Mouse (Mus musculus) midbrain, embryonic 16.5 days (tissue): ENCODE results near the gene Adamts9. TPM values are rescaled to one million over a fixed set of nuclear protein-coding genes. Genes with fewer than 3 reads are reported as not detected.

Experiments
- ATAC-seq: fragments of 200-750 bp; cut with Nextera tagmentation; 2 replicates; pipeline ENCODE4 v1.8.0; 2017; ENCODE audit warnings: moderate TSS enrichment
- H3K27ac ChIP-seq: fragments of 300-500 bp; sonication (generic); 2 replicates; pipeline ENCODE4 v1.5.1; 2014; ENCODE audit warnings: mild to moderate bottlenecking, low read length, mixed read lengths
- H3K27me3 ChIP-seq: fragments of 300-500 bp; sonication (generic); 2 replicates; pipeline ENCODE4 v1.6.1; 2014; ENCODE audit warnings: low read depth, low read length, mixed read lengths; ENCODE audit not compliant: control insufficient read depth, insufficient read depth
- H3K36me3 ChIP-seq: fragments of 300-500 bp; sonication (generic); 2 replicates; pipeline ENCODE4 v1.6.1; 2014; ENCODE audit warnings: mild to moderate bottlenecking, low read length, moderate library complexity, mixed read lengths; ENCODE audit not compliant: control insufficient read depth, insufficient read depth
- H3K4me1 ChIP-seq: fragments of 300-500 bp; sonication (generic); 2 replicates; pipeline ENCODE4 v1.6.1; 2014; ENCODE audit warnings: mild to moderate bottlenecking, low read length, mixed read lengths; ENCODE audit not compliant: control insufficient read depth, insufficient read depth
- H3K4me2 ChIP-seq: fragments of 300-500 bp; sonication (generic); 2 replicates; pipeline ENCODE4 v1.6.1; 2014; ENCODE audit warnings: mild to moderate bottlenecking, low read length, mixed read lengths
- H3K4me3 ChIP-seq: fragments of 300-500 bp; sonication (generic); 2 replicates; pipeline ENCODE4 v1.5.1; 2014; ENCODE audit warnings: low read depth, mild to moderate bottlenecking, low read length, moderate library complexity, mixed read lengths
- H3K9ac ChIP-seq: fragments of 300-500 bp; sonication (generic); 2 replicates; pipeline ENCODE4 v1.6.1; 2014; ENCODE audit warnings: low read depth, low read length, mixed read lengths
- H3K9me3 ChIP-seq: fragments of 300-500 bp; sonication (generic); replicated peaks from 2 replicates; pipeline ENCODE4 v1.6.1; 2014; ENCODE audit warnings: mild to moderate bottlenecking, low read length, mixed read lengths; ENCODE audit not compliant: control insufficient read depth, poor library complexity, severe bottlenecking
- WGBS: fragments of 180-500 bp; shearing (Covaris S2); extraction: QIAGEN DNeasy Blood & Tissue Kit; methylation state at CpG from one replicate; pipeline ENCODE4 v1.1.7; 2014; 5-methylcytosine and 5-hydroxymethylcytosine counted together
- polyA plus RNA-seq: library from polyadenylated mRNA; unstranded; fragments of >200 nt; fragmentation: Nextera tagmentation; extraction: Ambion mirVana; gene quantifications from 2 replicates; pipeline ENCODE4 v1.2.1, GENCODE M21; 2015

Adamts9 gene
- polyA plus RNA-seq, 1 experiment from 2014 or later, result 1.3 TPM

DNA sequence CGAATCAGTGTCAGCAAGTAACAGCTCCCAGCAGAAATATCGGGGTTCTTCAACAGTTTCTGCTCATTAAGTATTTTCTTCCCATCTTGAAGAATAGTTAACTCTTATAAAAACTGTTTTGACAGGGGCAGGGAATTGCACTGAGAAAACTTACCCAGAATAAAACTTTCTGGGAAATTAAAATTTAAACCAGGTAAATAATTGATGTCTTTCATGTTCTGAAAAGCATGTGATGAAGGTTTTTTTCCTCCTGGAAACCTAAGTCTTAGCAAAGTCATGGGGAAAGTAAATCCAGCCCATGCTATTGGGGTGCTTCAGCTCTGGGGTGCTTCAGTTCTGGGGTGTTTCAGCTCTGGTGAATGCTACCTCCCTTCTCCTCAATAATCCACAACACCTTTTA is 132.7 kb downstream of the Adamts9 start:
- H3K36me3 ChIP-seq, result no peaks in the 10 kb centered on the region
- no peak overlapping the region for H3K27ac ChIP-seq
- H3K4me2 ChIP-seq, result no peak overlapping the region
- H3K4me3 ChIP-seq, result no peak overlapping the region
- H3K9me3 ChIP-seq, result no peaks in the 10 kb centered on the region
- no peaks in the 10 kb centered on the region for H3K4me1 ChIP-seq
- no peak for ATAC-seq
- 86% methylated on average over 2 of the region's 2 CpGs for WGBS
- no peak overlapping the region for H3K9ac ChIP-seq
- H3K27me3 ChIP-seq, result no peaks in the 10 kb centered on the region

DNA sequence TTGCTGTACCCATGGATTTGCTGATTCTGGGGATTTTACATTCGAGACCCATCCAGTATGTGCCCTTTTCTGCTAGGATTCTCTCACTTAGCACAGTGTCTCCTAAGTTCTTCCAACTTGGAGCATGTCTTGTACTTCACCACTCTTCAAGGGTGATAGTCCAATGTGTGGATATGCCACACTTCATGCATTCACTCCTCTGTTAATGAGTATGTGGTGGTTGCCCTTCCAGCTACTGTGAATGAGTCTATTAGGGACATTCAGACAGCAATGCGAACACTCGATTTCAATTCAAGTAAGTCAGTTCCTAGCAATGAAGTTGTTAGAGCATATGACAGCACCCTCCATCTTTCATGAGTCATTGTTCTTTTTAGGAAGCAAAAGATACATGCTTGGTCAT is 133.5 kb downstream of the Adamts9 start:
- Histone ChIP-seq H3K4me1 (no peaks in the 10 kb centered on the region), H3K9me3 (no peaks in the 10 kb centered on the region), H3K27me3 (no peaks in the 10 kb centered on the region), H3K4me2 (no peak overlapping the region), H3K4me3 (no peak overlapping the region), H3K27ac (no peak overlapping the region), H3K36me3 (no peaks in the 10 kb centered on the region), H3K9ac (no peak overlapping the region)
- WGBS, result 87% methylated on average over 3 of the region's 3 CpGs
- no peak for ATAC-seq

DNA sequence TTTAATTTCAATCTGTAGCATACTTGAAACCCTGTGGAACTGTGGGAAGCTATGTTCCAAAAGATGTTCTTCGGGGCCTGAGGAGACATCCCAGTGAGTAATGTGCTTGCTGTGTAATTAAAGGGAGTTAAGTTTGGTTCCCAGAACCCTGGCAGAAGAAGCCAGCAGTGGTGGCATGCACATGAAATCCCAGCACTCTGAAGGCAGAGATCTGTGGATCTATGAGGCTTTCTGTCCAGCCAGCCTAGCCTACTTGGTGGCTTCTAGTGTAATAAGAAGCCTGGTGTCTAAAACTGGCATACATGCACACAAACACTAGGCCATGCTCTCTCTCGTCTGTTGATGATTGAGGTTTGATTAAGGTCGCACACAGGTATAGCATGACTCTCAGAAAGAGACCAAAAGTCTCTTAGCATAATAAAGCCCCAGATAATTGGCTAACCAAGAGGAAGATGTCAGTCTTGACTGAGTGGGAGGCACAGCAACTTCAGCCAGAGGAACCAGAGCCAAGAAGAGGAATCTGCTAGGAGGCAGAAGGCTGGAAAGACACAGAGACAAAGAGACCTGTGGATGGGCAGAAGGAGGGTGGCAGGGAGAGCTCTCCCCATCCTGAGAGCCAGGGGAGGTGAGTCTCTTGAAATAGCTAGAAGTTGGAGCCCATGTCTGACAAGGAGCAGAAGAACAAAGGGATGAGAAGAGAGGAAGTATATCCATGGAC is 138.9 kb downstream of the Adamts9 start:
- H3K36me3 ChIP-seq, result no peaks in the 10 kb centered on the region
- H3K4me1 ChIP-seq, result no peaks in the 10 kb centered on the region
- no peak overlapping the region for H3K4me2 ChIP-seq
- H3K27ac ChIP-seq, result no peak overlapping the region
- no peaks in the 10 kb centered on the region for H3K9me3 ChIP-seq
- ATAC-seq, result no peak
- H3K4me3 ChIP-seq, result no peak overlapping the region
- WGBS, result 90% methylated on average over 3 of the region's 3 CpGs
- no peak overlapping the region for H3K9ac ChIP-seq
- H3K27me3 ChIP-seq, result no peaks in the 10 kb centered on the region

DNA sequence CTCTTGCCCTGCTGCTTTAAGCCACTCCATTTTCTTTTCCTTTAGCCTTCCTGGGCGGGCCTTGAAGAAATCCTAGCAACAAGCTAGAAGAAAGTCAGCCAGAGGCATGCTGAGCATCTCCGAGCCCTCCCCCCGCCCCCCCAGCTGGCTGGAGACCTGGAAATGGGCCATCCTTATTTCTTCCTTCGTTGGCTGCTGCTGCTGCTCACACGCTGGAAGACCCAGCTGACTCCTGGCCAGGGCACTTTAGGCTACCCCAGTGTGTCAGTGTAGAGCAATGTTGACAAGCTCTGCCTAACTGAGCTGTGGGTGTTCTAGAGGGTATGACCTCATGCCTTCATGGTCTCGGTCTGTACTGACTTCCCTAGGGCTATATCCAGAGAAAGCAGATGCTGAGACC is 140.1 kb downstream of the Adamts9 start:
- Histone ChIP-seq H3K9ac (no peak overlapping the region), H3K4me1 (no peaks in the 10 kb centered on the region), H3K27me3 (no peaks in the 10 kb centered on the region), H3K36me3 (no peaks in the 10 kb centered on the region), H3K4me3 (no peak overlapping the region), H3K4me2 (no peak overlapping the region), H3K9me3 (no peaks in the 10 kb centered on the region), H3K27ac (no peak overlapping the region)
- WGBS, result 52% methylated on average over 6 of the region's 6 CpGs
- ATAC-seq, result no peak

DNA sequence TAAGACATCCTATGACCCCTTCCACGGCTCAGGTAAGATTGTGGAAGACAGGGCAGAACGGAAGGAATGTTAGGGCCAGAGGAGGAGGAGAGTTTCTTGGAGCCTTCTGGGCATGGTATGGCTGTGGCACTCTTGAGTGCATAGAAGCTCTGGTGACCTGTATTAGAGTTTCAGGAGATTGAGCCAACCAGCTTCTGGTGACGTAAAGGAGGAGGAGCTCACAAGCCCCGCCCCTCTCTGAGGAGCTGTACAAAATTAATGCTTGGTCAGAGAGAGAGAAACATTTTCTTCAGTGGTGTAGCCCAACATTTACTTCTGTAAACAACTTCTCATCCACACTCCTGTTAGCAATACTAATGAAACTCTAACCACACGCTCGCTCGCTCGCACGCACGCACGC is 140.9 kb downstream of the Adamts9 start:
- 92% methylated on average over 11 of the region's 11 CpGs for WGBS
- Histone ChIP-seq H3K9ac (no peak overlapping the region), H3K9me3 (no peaks in the 10 kb centered on the region), H3K4me2 (no peak overlapping the region), H3K4me1 (no peaks in the 10 kb centered on the region), H3K36me3 (no peaks in the 10 kb centered on the region), H3K27ac (no peak overlapping the region), H3K4me3 (no peak overlapping the region), H3K27me3 (no peaks in the 10 kb centered on the region)
- no peak for ATAC-seq

DNA sequence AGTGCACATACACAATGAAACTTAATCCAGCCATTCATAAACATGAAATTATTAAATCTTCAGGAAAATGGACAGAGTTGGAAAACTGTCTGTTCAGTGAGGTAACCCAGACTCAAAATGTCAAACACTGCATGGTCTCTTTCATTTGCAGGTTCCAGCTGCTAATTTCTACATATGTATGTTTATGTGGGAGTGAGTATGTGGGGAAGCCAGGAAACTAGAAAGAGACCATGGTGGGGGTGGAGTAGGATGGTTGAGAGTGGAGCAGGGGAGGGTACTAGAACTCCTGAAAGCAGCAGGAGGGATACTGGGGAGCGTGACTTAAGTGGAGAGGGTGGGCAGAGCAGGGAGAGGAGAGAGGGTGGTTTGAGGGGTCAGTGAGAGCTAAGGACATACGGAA is 141.8 kb downstream of the Adamts9 start:
- ATAC-seq, result no peak

DNA sequence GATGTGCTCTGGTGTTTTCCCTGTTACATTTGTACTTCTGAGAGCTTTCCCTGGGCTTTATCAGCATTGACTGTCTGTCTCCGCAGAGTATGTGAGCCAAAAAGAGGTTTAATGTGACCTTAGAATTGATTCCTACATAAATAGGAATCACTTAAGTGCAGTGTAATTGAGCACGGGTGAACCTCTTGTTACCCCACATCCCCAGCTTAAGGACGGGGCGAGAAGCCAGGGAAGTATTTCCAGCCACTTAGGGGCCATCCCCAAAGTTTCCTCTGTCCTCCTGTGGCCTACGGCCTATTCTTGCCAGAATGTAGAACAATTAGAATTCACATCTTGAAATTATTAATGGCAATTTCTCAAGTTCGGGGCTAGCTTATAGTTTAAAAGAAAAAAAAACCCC is 149.5 kb downstream of the Adamts9 start:
- WGBS, result 83% methylated on average over 6 of the region's 6 CpGs
- no peaks in the 10 kb centered on the region for H3K36me3 ChIP-seq
- ATAC-seq, result no peak

More for the DNA sequence above, 141.8 kb downstream of the Adamts9 start:
- Histone ChIP-seq H3K9me3 (no peaks in the 10 kb centered on the region), H3K9ac (no peak overlapping the region), H3K4me3 (no peak overlapping the region), H3K27me3 (no peaks in the 10 kb centered on the region), H3K4me2 (no peak overlapping the region), H3K36me3 (no peaks in the 10 kb centered on the region), H3K27ac (no peak overlapping the region), H3K4me1 (no peaks in the 10 kb centered on the region)
- 64% methylated on average over 2 of the region's 2 CpGs for WGBS

DNA sequence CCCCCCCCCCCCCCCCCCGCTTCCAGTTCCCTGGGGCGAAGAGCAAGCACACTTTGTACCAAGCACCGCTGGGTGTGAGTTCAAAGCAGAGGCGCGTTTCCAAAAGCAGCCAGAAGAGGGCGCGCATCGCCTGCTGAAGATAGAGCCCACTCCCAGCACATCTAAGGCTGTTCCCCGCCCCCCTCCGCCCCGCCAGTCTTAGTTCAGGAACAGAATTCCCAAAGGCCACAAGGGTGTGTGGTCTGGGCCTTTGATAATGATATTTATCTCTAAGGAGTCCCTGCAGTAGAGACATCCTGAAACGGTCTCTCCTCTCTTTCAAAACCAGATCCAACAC is 155.9 kb downstream of the Adamts9 start:
- Histone ChIP-seq H3K9ac (peak overlapping the region; percentile 43; the same call in 1 of the 2 replicates), H3K27ac (no peak overlapping the region), H3K9me3 (no peaks in the 10 kb centered on the region), H3K4me1 (no peaks in the 10 kb centered on the region), H3K4me2 (peak overlapping the region; percentile 78), H3K27me3 (no peaks in the 10 kb centered on the region), H3K36me3 (no peaks in the 10 kb centered on the region), H3K4me3 (peak overlapping the region; percentile 39)
- WGBS, result under 1% methylated on average over 10 of the region's 12 CpGs
- ATAC-seq, result peak; percentile 67

More for the DNA sequence above, 149.5 kb downstream of the Adamts9 start:
- H3K4me3 ChIP-seq, result no peak overlapping the region
- H3K4me1 ChIP-seq, result no peaks in the 10 kb centered on the region
- H3K9me3 ChIP-seq, result no peaks in the 10 kb centered on the region
- H3K4me2 ChIP-seq, result no peak overlapping the region
- H3K27me3 ChIP-seq, result no peaks in the 10 kb centered on the region
- no peak overlapping the region for H3K27ac ChIP-seq
- H3K9ac ChIP-seq, result no peak overlapping the region

DNA sequence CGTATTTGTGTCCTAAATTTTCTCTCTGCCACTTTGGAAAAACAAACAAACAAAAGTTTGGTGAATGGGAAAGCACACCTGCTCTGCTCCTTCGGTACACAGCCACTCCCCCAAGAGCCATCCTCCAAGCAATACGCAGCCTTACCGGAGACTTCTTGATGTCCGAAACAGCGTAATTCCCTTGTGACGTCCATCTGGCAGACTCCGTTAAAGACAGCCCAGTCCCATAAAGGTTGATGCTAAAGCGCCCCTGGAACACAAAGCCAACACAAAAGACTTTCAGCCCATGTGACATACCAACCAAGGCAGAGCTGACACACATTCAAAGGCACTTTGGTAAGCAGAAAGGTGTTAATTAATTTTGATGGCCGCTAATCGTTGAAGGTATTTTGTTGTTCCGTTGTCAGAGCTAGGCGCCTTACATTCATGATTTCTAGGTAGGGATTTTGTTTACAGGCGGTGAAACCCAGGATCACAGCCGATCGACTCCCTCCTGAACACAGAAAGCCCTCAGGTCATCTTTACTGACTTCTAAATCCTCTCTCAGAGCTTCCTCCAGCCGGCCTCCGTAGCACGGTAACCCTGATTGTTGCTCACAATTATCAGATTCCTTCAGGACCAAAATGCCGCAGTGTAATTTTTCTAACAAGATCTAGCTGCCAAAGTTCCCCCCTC is 156.5 kb downstream of the Adamts9 start:
- H3K36me3 ChIP-seq, result no peaks in the 10 kb centered on the region
- H3K4me3 ChIP-seq, result peak overlapping the region; percentile 39
- H3K4me2 ChIP-seq, result peak overlapping the region; percentile 78
- no peaks in the 10 kb centered on the region for H3K4me1 ChIP-seq
- no peaks in the 10 kb centered on the region for H3K27me3 ChIP-seq
- ATAC-seq, result peak; percentile 42; the same call in 1 of the 2 replicates
- peak overlapping the region; percentile 43 for H3K9ac ChIP-seq
- no peak overlapping the region for H3K27ac ChIP-seq
- no peaks in the 10 kb centered on the region for H3K9me3 ChIP-seq
- 2% methylated on average over 20 of the region's 20 CpGs for WGBS
